Mouse (Mus musculus): Measurements from ENCODE around the gene Rgs3.

Gene Rgs3

GRCm38 (mm10) chr4:62653922-62654661, 94.4 kb downstream of the Rgs3 start:
- DNase-seq (ENCODE audit: low spot score in 2 of 2), result no peak

DNA sequence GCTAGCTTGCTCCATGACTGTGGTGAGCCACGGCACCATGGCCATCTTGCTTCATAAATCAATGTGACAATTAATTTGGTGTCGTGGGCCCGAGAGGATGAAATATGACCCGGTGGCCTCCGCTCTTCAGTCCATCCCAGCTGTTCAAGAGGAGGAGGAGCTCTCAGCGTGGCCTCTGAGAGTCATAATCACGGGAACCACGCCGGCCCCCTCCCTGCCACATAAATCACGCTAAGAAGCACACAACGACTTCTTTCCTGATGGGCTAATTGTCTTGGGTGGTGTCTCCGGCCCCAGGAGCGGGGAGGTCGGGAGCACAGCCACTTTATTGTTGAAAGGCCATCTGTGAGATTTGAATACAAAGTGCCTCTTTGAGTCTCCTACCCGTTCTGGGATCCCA, 99.6 kb downstream of the Rgs3 start:
- DNase-seq (ENCODE audit: low spot score in 2 of 2), result no peak

GRCm38 (mm10) chr4:62659861-62660553, 100.4 kb downstream of the Rgs3 start:
- DNase-seq (ENCODE audit: low spot score in 2 of 2), result no peak

- DNase-seq (ENCODE audit: low spot score in 2 of 2), result no peak
Observed at GRCm38 (mm10) chr4:62660554-62660864, 100.9 kb downstream of the Rgs3 start.

DNA sequence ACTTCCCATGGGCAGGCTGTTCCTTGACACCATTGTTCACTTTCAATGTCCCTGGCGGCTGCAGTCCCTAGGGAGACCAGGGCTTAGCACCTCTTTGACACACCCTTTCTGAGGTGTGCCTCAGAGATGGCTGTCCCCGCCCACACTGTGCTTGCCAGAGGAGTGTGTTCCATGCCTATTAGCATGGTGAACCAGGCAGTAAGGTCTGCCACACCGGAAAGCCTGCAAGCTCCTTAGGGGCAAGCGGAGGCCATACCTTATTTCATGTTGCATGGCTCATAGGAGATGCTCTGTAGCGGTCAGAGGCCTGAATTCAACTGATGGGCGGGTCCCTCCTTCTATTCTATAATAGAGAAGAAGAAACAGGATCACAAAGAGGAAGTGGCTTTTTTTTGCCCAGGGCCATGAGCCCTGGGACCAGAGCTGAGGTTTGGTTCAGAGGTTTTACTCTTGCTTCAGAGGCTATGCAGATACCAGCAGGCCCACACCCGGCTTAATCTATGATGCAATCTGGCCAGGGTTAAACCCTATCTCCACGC, 101.7 kb downstream of the Rgs3 start:
- DNase-seq (ENCODE audit: low spot score in 2 of 2), result peak; percentile 27 to 60

GRCm38 (mm10) chr4:62663348-62663747, 103.7 kb downstream of the Rgs3 start:
- DNase-seq (ENCODE audit: low spot score in 2 of 2), result no peak

GRCm38 (mm10) chr4:62665842-62666241, 106.2 kb downstream of the Rgs3 start:
- no peak for DNase-seq (ENCODE audit: low spot score in 2 of 2)

- DNase-seq (ENCODE audit: low spot score in 2 of 2), result no peak
Observed at GRCm38 (mm10) chr4:62668666-62669065, 109.0 kb downstream of the Rgs3 start.

- DNase-seq (ENCODE audit: low spot score in 2 of 2), result no peak
Observed at GRCm38 (mm10) chr4:62669094-62670071, 109.7 kb downstream of the Rgs3 start.

DNA sequence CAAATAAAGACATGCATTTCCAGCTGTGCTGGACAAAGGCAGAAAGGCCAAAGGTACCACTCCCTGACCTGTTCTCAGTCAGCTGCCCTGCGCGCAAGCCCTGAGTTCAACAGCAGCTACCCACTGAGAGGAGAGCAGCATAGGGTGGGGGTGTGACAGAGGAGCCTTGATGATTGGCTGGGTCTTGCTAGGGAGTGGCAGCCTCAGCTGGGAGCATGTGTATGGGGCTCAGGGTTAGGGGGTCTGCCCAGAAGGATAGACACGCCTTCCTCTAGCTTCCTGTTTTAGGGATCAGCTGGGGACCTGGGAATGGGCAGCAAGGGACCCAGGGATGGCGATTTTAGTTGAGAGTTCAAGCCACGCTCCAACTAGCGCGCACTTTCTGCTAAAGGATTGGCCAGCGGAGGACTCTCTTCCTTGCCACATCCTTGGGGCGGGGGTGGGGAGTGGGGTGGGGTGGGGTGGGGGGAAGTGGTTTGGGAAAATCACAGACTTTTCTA, 113.9 kb downstream of the Rgs3 start:
- no peak for DNase-seq (ENCODE audit: low spot score in 2 of 2)

DNA sequence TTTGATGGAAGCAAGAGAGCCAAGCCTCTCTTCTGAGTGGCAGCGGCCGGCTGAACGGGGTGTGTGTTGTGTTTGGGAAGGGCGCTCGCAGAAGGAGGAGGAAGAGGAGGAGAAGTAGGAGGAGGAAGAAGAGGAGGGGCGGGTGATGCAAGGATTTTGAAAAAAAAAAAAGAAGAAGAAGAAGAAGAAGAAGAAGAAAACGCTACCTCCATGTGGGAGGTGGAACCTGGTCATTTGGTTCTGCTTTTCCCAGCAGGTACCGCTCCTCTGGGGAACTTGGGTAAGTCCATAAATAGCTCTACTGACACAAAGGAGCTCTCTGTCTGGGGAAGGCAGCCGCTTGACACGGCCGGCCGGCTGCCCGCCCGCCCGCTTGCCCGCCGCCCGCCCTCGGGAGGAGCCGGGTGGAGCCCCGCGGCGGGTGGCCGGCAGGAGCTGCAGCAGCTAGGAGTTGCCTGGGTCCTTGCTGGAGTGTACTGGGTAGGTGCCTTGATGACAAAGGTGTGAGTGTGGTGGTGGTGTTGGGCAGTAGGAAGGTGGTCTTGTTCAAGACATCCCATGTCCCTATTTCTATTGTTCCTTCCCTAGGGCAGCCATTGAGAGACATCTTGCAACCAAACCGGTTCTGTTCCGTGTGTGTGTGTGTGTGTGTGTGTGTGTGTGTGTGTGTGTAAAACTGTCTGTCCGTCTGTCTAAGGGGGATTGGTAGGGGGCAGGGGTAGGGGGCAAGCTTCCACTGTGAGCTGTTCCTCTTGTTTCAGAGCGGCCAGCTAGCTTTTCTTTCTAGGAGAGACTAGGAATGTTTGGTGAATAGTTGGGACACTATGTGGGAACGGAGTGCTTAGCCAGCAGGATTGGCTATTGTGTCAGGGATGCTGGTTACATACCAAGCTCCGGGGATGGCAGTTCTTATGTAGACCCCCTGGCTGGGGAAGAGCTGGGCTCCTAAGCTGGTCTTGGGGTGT, 114.7 kb downstream of the Rgs3 start:
- no peak for DNase-seq (ENCODE audit: low spot score in 2 of 2)

- no peak for DNase-seq (ENCODE audit: low spot score in 2 of 2)
Observed at GRCm38 (mm10) chr4:62675394-62675793, 115.7 kb downstream of the Rgs3 start.

DNA sequence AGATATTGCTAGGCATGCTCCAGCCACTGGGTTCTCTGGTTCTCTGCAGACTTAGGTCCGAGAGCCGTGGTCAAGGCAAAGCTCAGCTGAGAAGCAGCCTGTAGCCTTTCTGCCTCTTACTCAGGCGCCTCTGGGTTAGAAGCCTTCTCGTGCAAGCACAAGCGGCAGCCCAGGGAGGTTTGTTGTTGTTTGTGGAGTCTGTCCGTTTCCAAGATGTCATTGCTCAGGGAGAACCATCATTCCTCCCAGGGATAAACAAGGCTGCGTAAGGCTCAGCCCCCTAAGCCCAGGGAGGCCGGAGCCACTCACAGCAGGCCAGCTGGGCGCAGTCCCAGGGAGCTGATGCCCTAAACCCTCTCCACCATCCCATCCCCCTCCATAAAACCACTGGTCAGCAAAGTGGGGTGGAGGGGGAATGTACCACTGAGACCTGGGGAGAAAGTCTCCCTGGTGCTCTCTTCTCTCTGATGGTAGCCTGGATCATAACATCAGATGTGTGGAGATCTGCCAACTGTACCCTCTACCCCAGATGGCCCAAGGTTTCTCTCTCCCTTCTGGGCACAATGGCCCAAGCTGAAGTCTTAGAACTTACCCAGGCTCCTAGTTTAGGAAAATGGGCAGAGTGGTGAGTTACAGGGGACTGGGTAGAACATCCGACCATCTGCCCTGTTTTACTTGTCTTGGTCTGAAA, 117.5 kb downstream of the Rgs3 start:
- no peak for DNase-seq (ENCODE audit: low spot score in 2 of 2)

DNA sequence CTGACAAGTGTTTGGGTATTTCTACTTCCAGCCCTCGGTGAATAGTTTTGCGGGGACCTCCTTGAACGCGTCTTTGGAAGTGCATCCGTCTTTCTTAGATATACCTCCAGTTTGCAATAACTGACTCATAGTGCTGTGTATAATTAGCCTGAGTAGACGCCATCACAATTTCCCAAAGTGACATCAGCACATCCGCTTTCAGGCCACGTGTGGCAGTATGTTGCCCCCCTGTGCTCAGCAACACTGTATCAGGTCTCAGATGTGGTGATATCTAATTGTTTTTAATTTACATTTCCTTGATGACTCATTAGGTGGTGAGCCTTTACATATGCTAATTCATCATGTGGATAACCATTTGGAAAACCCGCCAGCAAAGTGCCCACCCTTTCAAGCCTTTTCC, 119.5 kb downstream of the Rgs3 start:
- no peak for DNase-seq (ENCODE audit: low spot score in 2 of 2)

GRCm38 (mm10) chr4:62681467-62681866, 121.8 kb downstream of the Rgs3 start:
- no peak for DNase-seq (ENCODE audit: low spot score in 2 of 2)

- DNase-seq (ENCODE audit: low spot score in 2 of 2), result no peak
Observed at GRCm38 (mm10) chr4:62682371-62682770, 122.7 kb downstream of the Rgs3 start.

DNA sequence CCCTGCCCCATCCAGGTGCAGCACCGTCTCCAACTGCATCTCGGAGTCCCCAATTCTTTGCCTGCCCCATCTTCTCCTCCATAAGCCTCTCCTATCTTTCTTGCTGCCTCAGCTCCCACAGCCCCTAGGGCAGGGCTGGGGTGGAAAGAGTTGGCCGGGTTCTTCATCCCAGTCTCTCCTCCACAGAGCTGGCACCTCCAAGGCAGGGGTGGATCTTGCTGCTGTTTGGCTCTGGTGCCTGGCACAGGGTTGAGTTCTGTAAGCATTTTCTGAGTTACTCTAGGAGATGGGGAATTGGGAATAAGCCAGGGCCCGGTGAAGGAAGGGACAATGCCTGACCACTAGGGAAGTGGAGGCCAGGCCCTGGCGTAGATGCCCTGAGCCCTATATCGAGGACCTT, 123.5 kb downstream of the Rgs3 start:
- DNase-seq (ENCODE audit: low spot score in 2 of 2), result no peak

- DNase-seq (ENCODE audit: low spot score in 2 of 2), result no peak
Observed at GRCm38 (mm10) chr4:62684351-62684750, 124.7 kb downstream of the Rgs3 start.

- DNase-seq (ENCODE audit: low spot score in 2 of 2), result peak in 1 of 2 experiments; percentile 59
Observed at GRCm38 (mm10) chr4:62685268-62685667, 125.6 kb downstream of the Rgs3 start.

GRCm38 (mm10) chr4:62686769-62687168, 127.1 kb downstream of the Rgs3 start:
- peak in 1 of 2 experiments; percentile 40 for DNase-seq (ENCODE audit: low spot score in 2 of 2)
